Mouse (Mus musculus) c-Kit-positive CD71-positive TER-119-negative erythroid progenitor cells, embryonic 14.5 days (primary cell): ENCODE data around the gene Hectd4.
"Not testable (repeated sequence)": the region's sequence is repeated elsewhere in the genome, so short reads cannot be mapped to it uniquely, and the experiment has no call there.

ENCODE experiments used
- DNase-seq: peaks from one replicate; pipeline ENCODE4 v3.0.0-alpha.2; 2013; ENCODE audit warnings: low read depth

Gene Hectd4

GRCm38 (mm10) chr5:121287213-121287612, 67.2 kb downstream of the Hectd4 start:
- no peak for DNase-seq

- no peak for DNase-seq
These were observed 70.3 kb downstream of the Hectd4 start for GRCm38 (mm10) chr5:121290289-121290688.

- no peak for DNase-seq
These were observed 72.5 kb downstream of the Hectd4 start for GRCm38 (mm10) chr5:121292309-121293165.

- DNase-seq, result no peak
These were observed 85.0 kb downstream of the Hectd4 start for GRCm38 (mm10) chr5:121305009-121305408.

- no peak for DNase-seq
These were observed 87.6 kb downstream of the Hectd4 start for GRCm38 (mm10) chr5:121307620-121308019.

GRCm38 (mm10) chr5:121311576-121311975, 91.6 kb downstream of the Hectd4 start:
- DNase-seq, result no peak

- DNase-seq, result no peak
These were observed 93.9 kb downstream of the Hectd4 start for GRCm38 (mm10) chr5:121313764-121314474.

- no peak for DNase-seq
These were observed 106.2 kb downstream of the Hectd4 start for GRCm38 (mm10) chr5:121326079-121326805.

- no peak for DNase-seq
These were observed 109.5 kb downstream of the Hectd4 start for GRCm38 (mm10) chr5:121329333-121330058.

- not testable (repeated sequence) for DNase-seq
These were observed 110.3 kb downstream of the Hectd4 start for GRCm38 (mm10) chr5:121330154-121330816.

GRCm38 (mm10) chr5:121331731-121332130, 111.7 kb downstream of the Hectd4 start:
- no peak for DNase-seq

GRCm38 (mm10) chr5:121333976-121334375, 114.0 kb downstream of the Hectd4 start:
- no peak for DNase-seq

- DNase-seq, result no peak
These were observed 114.4 kb downstream of the Hectd4 start for GRCm38 (mm10) chr5:121334454-121334853.

- no peak for DNase-seq
These were observed 115.4 kb downstream of the Hectd4 start for GRCm38 (mm10) chr5:121335426-121335825.

- DNase-seq, result no peak
These were observed 116.0 kb downstream of the Hectd4 start for GRCm38 (mm10) chr5:121336009-121336408.

- no peak for DNase-seq
These were observed 116.8 kb downstream of the Hectd4 start for GRCm38 (mm10) chr5:121336776-121337175.

- DNase-seq, result no peak
These were observed 119.7 kb downstream of the Hectd4 start for GRCm38 (mm10) chr5:121339507-121340230.

- DNase-seq, result no peak
These were observed 121.0 kb downstream of the Hectd4 start for GRCm38 (mm10) chr5:121340965-121341473.

GRCm38 (mm10) chr5:121342490-121342889, 122.5 kb downstream of the Hectd4 start:
- DNase-seq, result no peak

GRCm38 (mm10) chr5:121343997-121344396, 124.0 kb downstream of the Hectd4 start:
- DNase-seq, result no peak
